Mouse (Mus musculus) olfactory bulb, adult 2 months (tissue): ENCODE measurements around the gene Gm13889. TPM values are rescaled to one million over a fixed set of nuclear protein-coding genes. Genes with fewer than 3 reads are reported as not detected.

Experiments
- H3K27ac ChIP-seq: fragments of 200-500 bp; 2 replicates; pipeline ENCODE4 v1.5.1; 2012; ENCODE audit warnings: low read depth, low read length; ENCODE audit not compliant: insufficient read depth
- H3K4me1 ChIP-seq: fragments of 200-500 bp; 2 replicates; pipeline ENCODE4 v1.6.1; 2012; ENCODE audit warnings: low read length; ENCODE audit not compliant: control insufficient read depth, insufficient read depth
- H3K4me3 ChIP-seq: fragments of 200-500 bp; 2 replicates; pipeline ENCODE4 v1.5.1; 2012; ENCODE audit warnings: mild to moderate bottlenecking, low read depth, low read length, moderate library complexity; ENCODE audit not compliant: insufficient read depth
- CTCF ChIP-seq: fragments of 200-500 bp; IDR thresholded peaks from 2 replicates; pipeline ENCODE4 v1.5.1; 2012; ENCODE audit warnings: low read depth, mild to moderate bottlenecking, low read length, moderate library complexity; ENCODE audit not compliant: insufficient read depth
- POLR2A ChIP-seq: fragments of 200-500 bp; IDR thresholded peaks from 2 replicates; pipeline ENCODE4 v1.6.1; 2012; ENCODE audit warnings: mild to moderate bottlenecking, low read depth, low read length, moderate library complexity; ENCODE audit not compliant: insufficient read depth
- WGBS: fragments of 180-500 bp; shearing (Covaris S2); methylation state at CpG from one replicate; pipeline ENCODE4 v1.1.7; 2018; 5-methylcytosine and 5-hydroxymethylcytosine counted together
- polyA plus RNA-seq: library from polyadenylated mRNA; stranded (reverse); fragments of >200 nt; gene quantifications from 2 replicates; pipeline ENCODE4 v1.2.4, GENCODE M21; 2012; ENCODE audit warnings: low replicate concordance; ENCODE audit not compliant: missing spikeins, insufficient read depth, insufficient read length

The Gm13889 gene
- polyA plus RNA-seq, 1 experiment: not detected

- WGBS: 89% methylated on average over 2 of the region's 2 CpGs
- Histone ChIP-seq H3K4me1 (peaks cover 7% of the 10 kb centered on the region), H3K27ac (no peak overlapping the region), H3K4me3 (no peak overlapping the region)
- TF ChIP-seq CTCF (no peak; the same call in 1 of the 2 replicates), POLR2A (no peak)
These were observed 12.9 kb downstream of the Gm13889 start for GRCm38 (mm10) chr2:93944099-93944498.

GRCm38 (mm10) chr2:93941670-93942069, 15.3 kb downstream of the Gm13889 start:
- 75% methylated on average over 11 of the region's 11 CpGs for WGBS
- 0 out of 2 replicates have a peak overlapping the region, but pooled peaks have one; percentile 8 for H3K27ac ChIP-seq
- peaks cover 7% of the 10 kb centered on the region for H3K4me1 ChIP-seq
- no peak overlapping the region for H3K4me3 ChIP-seq
- TF ChIP-seq CTCF: no peak
- TF ChIP-seq POLR2A: no peak

- WGBS: 55% methylated on average over 9 of the region's 9 CpGs
- no peak overlapping the region for H3K27ac ChIP-seq
- H3K4me1 ChIP-seq: peaks cover 7% of the 10 kb centered on the region
- TF ChIP-seq POLR2A (no peak), CTCF (no peak)
- H3K4me3 ChIP-seq: no peak overlapping the region
These were observed 18.5 kb downstream of the Gm13889 start for GRCm38 (mm10) chr2:93938534-93938933.

GRCm38 (mm10) chr2:93928866-93929265, 28.1 kb downstream of the Gm13889 start:
- TF ChIP-seq CTCF (no peak), POLR2A (no peak)
- WGBS: 66% methylated on average over 10 of the region's 10 CpGs

GRCm38 (mm10) chr2:93927701-93928437, 29.1 kb downstream of the Gm13889 start:
- Histone ChIP-seq H3K4me3 (no peak overlapping the region), H3K4me1 (peaks cover 9% of the 10 kb centered on the region), H3K27ac (peak overlapping the region; percentile 55; the same call in 1 of the 2 replicates)
- WGBS: 45% methylated on average over 13 of the region's 13 CpGs
- TF ChIP-seq CTCF (no peak), POLR2A (no peak)

More at GRCm38 (mm10) chr2:93928866-93929265, 28.1 kb downstream of the Gm13889 start:
- Histone ChIP-seq H3K4me1 (peaks cover 9% of the 10 kb centered on the region), H3K27ac (no peak overlapping the region), H3K4me3 (no peak overlapping the region)

GRCm38 (mm10) chr2:93926141-93926540, 30.9 kb downstream of the Gm13889 start:
- no peak overlapping the region for H3K4me3 ChIP-seq
- no peak overlapping the region for H3K27ac ChIP-seq
- 96% methylated on average over 8 of the region's 8 CpGs for WGBS
- TF ChIP-seq CTCF: no peak
- TF ChIP-seq POLR2A: no peak
- H3K4me1 ChIP-seq: peaks cover 9% of the 10 kb centered on the region

GRCm38 (mm10) chr2:93919093-93919492, 37.9 kb downstream of the Gm13889 start:
- no peak overlapping the region for H3K4me3 ChIP-seq
- WGBS: 93% methylated on average over 3 of the region's 3 CpGs
- no peaks in the 10 kb centered on the region for H3K4me1 ChIP-seq
- H3K27ac ChIP-seq: no peak overlapping the region
- no peak for TF ChIP-seq POLR2A
- no peak for TF ChIP-seq CTCF

DNA sequence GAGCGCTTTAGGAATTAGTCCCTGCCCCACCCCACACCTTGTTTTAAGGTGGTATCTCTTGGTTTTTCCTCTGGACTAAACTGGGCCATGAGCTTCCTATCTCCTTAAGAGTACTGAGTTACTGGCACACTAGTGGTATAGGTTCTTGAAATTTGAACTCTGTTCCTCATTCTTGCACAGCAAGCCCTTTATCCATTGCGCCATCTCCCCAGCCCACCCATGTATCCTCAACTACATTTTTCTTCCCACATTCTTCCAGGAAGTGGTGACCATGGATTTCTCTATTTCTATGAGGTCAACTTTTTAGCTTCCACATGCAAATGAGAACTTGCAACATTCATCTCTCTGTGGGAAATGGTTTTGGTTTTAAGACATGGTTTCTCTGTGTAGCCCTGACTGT, 43.4 kb downstream of the Gm13889 start:
- no peak overlapping the region for H3K27ac ChIP-seq
- 97% methylated on average over 2 of the region's 2 CpGs for WGBS
- H3K4me3 ChIP-seq: no peak overlapping the region
- H3K4me1 ChIP-seq: no peaks in the 10 kb centered on the region
- no peak for TF ChIP-seq CTCF
- TF ChIP-seq POLR2A: no peak

DNA sequence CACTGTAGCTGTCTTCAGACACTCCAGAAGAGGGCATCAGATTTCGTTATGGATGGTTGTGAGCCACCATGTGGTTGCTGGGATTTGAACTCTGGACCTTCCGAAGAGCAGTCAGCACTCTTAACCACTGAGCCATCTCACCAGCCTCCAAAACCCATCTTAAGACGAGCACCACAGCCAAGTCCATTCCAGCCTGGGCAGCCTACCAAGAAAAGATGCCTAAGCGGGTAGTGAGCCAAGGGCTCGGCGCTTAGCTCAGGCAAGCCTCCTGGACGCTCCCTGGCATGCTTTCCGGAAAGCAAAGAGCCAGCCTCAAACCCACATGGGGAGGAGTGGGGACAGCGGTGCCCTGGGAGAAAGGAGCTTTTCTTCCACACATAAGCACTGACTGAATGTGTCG, 45.1 kb downstream of the Gm13889 start:
- 50% methylated on average over 10 of the region's 10 CpGs for WGBS
- peaks cover 11% of the 10 kb centered on the region for H3K4me1 ChIP-seq
- no peak overlapping the region for H3K27ac ChIP-seq
- TF ChIP-seq POLR2A (no peak), CTCF (no peak)
- no peak overlapping the region for H3K4me3 ChIP-seq
